Mouse (Mus musculus) neural tube, postnatal 0 days (tissue): Measurements from ENCODE around the gene Wnt9b. TPM values are rescaled to one million over a fixed set of nuclear protein-coding genes. Genes with fewer than 3 reads are reported as not detected.

ENCODE experiments used
- polyA plus RNA-seq: library from polyadenylated mRNA; unstranded; fragments of >200 nt; fragmentation: Nextera tagmentation; extraction: Ambion mirVana; gene quantifications from 2 replicates; pipeline ENCODE4 v1.2.1, GENCODE M21; 2015

Gene Wnt9b
- polyA plus RNA-seq = 0.26 and 0.32 TPM in 2 replicates

GRCm38 (mm10) chr11:103749306-103750089 is at the start of gene Wnt9b:
Gene Wnt9b (minus strand): TSS chr11:103749821.

GRCm38 (mm10) chr11:103773387-103774227 is 24.0 kb upstream of the Wnt9b start, which contains the start of gene Wnt3:
Gene Wnt3 (plus strand): TSS chr11:103774150.

GRCm38 (mm10) chr11:103697565-103698176 is 52.0 kb downstream of the Wnt9b start, which contains the start of gene Gosr2:
Gene Gosr2 (minus strand): TSS chr11:103697898.

Other genes starting within 250 kb of the Wnt9b start
- gene Lrrc37a, start 245.2 kb downstream of the Wnt9b start, polyA plus RNA-seq = not detected in 2 replicates
- gene Gm884, start 128.7 kb downstream of the Wnt9b start, polyA plus RNA-seq = not detected in 2 replicates
- not detected in 2 replicates for gene Lyzl6, start 110.9 kb downstream of the Wnt9b start, polyA plus RNA-seq
- 4.8 and 4.9 TPM in 2 replicates for gene Rprml, start 100.3 kb downstream of the Wnt9b start, polyA plus RNA-seq
- 78.0 and 80.5 TPM in 2 replicates for gene Gosr2, start 51.9 kb downstream of the Wnt9b start, polyA plus RNA-seq
- 8.0 and 8.5 TPM in 2 replicates for gene Wnt3, start 24.3 kb upstream of the Wnt9b start, polyA plus RNA-seq
- gene Nsf, start 204.2 kb upstream of the Wnt9b start, polyA plus RNA-seq = 290 and 306 TPM in 2 replicates
- gene Arf2, start 216.9 kb upstream of the Wnt9b start, polyA plus RNA-seq = 144 and 147 TPM in 2 replicates